Mouse (Mus musculus): ENCODE data around the gene Trpv4. TPM values are rescaled to one million over a fixed set of nuclear protein-coding genes. Genes with fewer than 3 reads are reported as not detected.

Gene Trpv4
- total RNA-seq, 2 experiments from 2014 or later, result 0.87 to 2.1 TPM

GRCm38 (mm10) chr5:114636091-114636490 is 22.1 kb downstream of the Trpv4 start:
- intact Hi-C loops (cut with DNase I), result no loop called here
- no peak for DNase-seq

DNA sequence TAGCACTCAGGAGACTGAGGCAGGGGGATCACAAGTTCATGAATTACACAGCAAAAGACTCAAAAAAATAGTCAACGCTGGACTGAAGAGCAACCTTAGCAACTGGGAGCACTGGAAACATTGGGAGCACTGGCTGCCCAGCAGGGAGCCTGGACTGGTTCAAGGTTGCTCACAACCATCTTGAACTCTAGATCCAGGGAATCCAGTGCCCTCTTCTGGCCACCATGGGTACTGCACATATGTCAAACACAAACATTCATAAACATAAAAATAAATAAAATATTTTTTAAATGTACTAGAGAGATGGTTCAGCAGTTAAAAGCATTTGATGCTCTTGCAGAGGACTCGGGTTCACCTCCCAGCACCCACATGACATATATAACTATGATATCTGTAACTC is 26.9 kb downstream of the Trpv4 start:
- DNase-seq, result no peak
- intact Hi-C loops (cut with DNase I), result no loop called here

DNA sequence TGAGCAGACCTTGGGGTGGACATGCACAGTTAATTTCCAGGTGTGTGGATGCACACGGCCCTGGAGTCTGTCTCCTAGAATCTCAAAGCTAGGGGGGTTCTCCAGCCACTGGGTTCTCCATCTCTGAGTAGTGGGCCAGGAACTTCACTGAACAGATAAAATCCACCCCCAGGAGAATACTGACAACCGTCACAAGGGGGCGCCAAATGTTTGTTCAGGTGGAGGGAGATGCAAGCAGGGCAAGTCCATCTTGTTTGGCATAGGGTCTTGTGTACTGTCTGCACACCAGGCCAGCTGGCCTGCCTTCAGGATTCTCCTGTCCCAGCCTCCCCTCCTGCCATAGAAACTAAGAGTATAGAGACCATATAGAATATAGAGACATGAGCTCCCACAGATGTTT is 32.6 kb downstream of the Trpv4 start:
- intact Hi-C loops (cut with DNase I), result no loop called here
- DNase-seq, result peak in 1 of 2 experiments; percentile 34

GRCm38 (mm10) chr5:114620305-114620704 is 37.9 kb downstream of the Trpv4 start:
- intact Hi-C loops (cut with DNase I), result no loop called here
- no peak for DNase-seq

DNA sequence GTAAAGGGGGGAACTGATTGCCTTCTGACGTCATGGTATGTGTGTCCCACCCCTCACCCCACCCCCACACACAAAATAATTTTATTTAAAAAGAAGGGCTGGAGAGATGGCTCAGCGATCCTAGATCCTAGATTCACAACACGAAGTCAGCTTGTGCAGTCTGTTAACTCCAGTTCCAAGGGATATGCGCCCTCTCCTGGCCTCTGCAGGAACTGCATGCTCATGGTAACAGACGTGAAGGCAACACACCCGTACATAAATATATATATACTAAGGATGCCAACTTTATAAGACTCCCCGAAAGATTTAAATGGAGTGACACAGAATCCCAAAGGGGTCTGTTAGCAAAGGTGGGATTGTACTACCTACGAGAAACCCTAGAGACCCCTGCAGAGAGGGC is 39.4 kb downstream of the Trpv4 start:
- peak; percentile 62 to 64 for DNase-seq
- intact Hi-C loops (cut with DNase I), result no loop called here

GRCm38 (mm10) chr5:114617809-114618208 is 40.4 kb downstream of the Trpv4 start:
- intact Hi-C loops (cut with DNase I), result no loop called here
- DNase-seq, result no peak

DNA sequence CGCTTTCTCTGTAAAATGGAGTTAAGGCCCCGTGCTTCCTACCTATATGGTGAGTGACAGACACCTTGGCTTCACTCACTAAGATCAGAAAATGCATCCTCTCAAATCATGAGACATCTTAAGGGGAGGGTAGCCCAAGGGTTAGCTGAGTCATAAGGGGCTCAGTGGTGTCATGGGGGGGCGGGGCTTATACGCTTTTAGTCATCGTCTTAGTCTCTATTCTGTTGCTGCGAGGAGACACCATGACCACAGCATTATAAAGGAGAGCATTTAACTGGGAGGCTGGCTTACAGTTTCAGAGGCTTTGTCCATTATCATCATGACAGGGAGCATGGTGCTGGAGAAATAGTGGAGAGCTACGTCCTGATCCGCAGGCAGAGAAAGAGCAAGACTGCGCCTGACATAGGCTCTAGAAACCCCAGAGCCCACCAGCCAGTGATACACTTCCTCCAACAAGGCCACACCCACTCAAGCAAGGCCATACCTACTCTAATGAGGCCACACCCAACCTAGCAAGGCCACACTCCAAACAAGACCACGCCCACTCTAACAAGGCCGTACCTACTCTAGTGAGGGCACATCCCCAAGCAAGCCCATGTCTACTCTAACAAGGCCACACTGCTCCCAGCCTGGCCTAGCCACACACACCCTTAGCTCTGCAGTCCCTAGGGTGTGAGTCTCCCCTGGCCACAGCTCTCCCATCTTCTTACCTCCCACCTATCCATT is 41.7 kb downstream of the Trpv4 start:
- no peak for DNase-seq
- intact Hi-C loops (cut with DNase I), result no loop called here

GRCm38 (mm10) chr5:114614863-114615262 is 43.4 kb downstream of the Trpv4 start:
- no peak for DNase-seq
- intact Hi-C loops (cut with DNase I), result no loop called here

- intact Hi-C loops (cut with DNase I), result no loop called here
- DNase-seq, result no peak
These were observed 46.1 kb downstream of the Trpv4 start for GRCm38 (mm10) chr5:114611968-114612608.

DNA sequence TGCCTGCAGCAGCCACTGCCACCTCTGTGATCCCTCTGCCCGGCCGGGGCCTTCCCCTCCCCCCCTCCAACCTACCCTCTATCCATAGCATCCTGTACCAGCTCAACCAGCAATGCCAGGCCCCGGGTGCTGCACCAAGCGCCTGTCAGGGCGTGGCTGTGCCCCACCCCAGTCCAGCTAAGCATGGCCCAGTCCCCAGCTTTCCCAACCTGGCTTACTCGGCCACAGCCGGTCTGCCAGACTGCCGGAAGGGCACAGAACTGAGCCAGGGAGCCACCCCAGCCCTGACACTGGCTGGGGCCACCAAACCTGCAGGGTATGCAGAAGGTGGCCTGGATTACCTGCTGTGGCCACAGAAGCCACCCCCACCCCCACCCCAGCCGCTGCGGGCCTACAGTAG is 47.0 kb downstream of the Trpv4 start:
- intact Hi-C loops (cut with DNase I), result no loop called here
- DNase-seq, result no peak

- intact Hi-C loops (cut with DNase I), result loop anchor here (1.0 kb wide), 1 partner anchor 147 kb away; no protein-coding TSS in a partner anchor
- peak; percentile 58 to 60 for DNase-seq
These were observed 49.7 kb downstream of the Trpv4 start for GRCm38 (mm10) chr5:114608516-114608915.

GRCm38 (mm10) chr5:114607651-114608050 is 50.6 kb downstream of the Trpv4 start:
- peak; percentile 29 to 36 for DNase-seq
- intact Hi-C loops (cut with DNase I), result loop anchor here (1.0 kb wide), 1 partner anchor 146 kb away; no protein-coding TSS in a partner anchor

DNA sequence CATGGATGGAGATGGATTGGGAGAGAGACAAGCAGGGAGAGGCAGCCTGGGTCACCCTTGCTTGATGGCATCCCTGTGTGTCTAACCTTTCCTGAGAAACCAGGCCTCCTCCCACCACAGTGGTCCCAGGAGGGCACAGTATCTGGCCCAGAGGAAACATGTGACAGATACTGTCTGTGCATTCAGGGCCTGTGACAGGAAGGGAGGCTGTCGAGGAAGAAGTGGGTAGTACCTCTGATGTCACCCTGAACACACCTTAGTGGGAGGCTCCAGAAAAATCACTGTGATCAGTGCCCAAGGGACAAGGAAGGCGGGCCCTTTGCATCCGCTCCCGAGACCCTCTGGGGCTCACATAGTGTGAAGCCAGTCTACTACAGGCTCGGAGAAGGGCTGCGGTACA is 52.2 kb downstream of the Trpv4 start:
- DNase-seq, result no peak
- intact Hi-C loops (cut with DNase I), result no loop called here

GRCm38 (mm10) chr5:114604781-114605290 is 53.4 kb downstream of the Trpv4 start:
- no peak for DNase-seq
- intact Hi-C loops (cut with DNase I), result no loop called here

GRCm38 (mm10) chr5:114603975-114604374 is 54.2 kb downstream of the Trpv4 start:
- DNase-seq, result no peak
- intact Hi-C loops (cut with DNase I), result no loop called here

DNA sequence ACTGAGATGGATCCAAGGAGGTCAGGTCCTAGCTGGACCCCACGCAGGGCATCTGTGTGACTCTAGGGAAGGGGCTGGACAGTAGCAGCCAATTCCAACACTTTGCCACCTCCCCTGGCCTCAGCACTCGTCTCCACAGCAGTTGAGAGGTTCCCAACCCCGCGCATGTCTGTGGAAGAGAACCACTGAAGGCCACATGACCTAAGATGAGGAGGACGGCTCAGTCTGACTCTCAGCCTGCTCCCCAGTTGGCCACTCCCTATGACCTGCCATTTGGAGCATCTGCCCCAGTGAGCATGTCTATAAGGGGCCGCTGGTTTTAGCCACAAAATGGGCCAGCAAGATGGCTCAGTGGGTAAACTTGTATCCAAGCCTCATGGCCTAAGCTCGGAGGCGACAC is 56.2 kb downstream of the Trpv4 start:
- intact Hi-C loops (cut with DNase I), result no loop called here
- DNase-seq, result no peak

GRCm38 (mm10) chr5:114597652-114598051 is 60.6 kb downstream of the Trpv4 start:
- intact Hi-C loops (cut with DNase I), result no loop called here
- no peak for DNase-seq

DNA sequence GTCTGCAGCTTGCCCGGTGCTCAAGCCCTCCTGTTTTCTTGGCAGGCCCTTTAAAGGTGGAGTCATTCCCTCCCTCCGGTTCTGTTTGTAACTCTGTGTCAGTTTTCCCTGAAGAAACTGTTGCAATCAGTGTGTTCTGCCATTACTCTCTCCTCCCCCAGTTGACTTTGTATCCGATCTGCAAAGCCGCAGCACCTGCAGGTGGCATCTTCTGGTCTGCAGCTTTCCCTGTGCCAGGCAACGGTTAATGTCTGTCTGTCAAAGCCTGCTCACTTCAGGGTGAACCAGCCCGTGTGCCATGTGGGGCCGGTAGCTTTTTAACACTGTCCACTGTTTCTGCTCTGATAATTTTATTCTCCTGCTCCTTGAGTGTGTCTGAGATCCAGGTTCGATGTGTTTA is 61.0 kb downstream of the Trpv4 start:
- intact Hi-C loops (cut with DNase I), result no loop called here
- DNase-seq, result no peak

GRCm38 (mm10) chr5:114596604-114597003 is 61.6 kb downstream of the Trpv4 start:
- DNase-seq, result no peak
- intact Hi-C loops (cut with DNase I), result no loop called here

DNA sequence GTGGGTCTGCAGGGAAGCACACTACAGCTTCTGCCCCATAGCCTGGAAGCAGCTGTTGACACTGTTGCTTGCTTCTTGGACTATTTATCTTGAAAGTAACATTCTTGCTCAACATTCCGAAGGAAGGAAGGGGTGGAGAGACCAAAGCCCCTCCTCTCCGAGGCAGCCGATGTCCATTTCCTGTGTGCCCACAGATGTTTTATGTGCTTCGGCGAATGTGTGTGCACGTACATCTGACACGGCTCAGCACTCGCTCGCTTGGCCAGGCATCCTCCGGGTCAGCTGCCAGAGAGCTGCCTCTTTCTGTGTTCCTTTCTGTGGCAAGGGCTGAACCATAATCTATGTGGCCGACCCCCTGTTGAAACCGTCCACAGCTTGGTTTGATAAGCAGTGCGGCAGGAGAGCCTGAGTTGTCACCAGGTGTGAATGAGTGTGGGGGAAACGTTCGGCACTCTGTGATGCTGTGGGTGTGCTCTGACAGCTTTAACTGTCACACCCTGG is 63.4 kb downstream of the Trpv4 start:
- intact Hi-C loops (cut with DNase I), result no loop called here
- no peak for DNase-seq

- intact Hi-C loops (cut with DNase I), result no loop called here
- no peak for DNase-seq
These were observed 64.3 kb downstream of the Trpv4 start for GRCm38 (mm10) chr5:114593949-114594348.
